Mouse (Mus musculus): Measurements from ENCODE around the gene Ube2m.

DNA sequence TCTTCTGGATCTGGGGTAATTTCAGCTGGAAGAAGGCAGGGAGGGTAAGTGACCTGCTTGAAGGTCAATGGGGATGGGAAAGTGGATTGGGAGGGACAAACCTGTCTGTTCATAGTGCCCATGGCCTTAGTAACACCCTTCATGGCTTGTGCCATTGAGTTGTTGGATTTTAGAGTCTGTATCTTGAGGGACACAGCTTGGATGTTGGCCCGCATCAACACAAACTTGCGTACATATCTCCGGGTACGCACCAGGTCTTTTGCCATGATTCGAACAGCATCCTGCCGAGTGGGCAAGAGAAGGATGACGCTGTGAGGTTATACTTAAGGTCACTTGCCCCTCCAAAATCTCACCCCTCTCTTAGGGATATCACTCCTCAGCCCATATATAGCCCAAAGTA lies 5.5 kb downstream of the Ube2m start:
- TF ChIP-seq POLR2A (IDR thresholded peaks at IDR 0.05; ENCODE audit: low read depth, low read length) (no peak), CTCF (IDR thresholded peaks at IDR 0.05; ENCODE audit: borderline replicate concordance, insufficient read depth, low read length) (no peak)

Data from embryonic fibroblast, embryonic 13.5 days (primary cell).